Mouse (Mus musculus) lung, postnatal 4 days (tissue): ENCODE results near the gene Lhx4.

Source experiments
- DNase-seq, 2 experiments: peaks; one replicate each; pipeline ENCODE4 v3.0.0; 2021

Gene Lhx4

GRCm38 (mm10) chr1:155700886-155701285, 50.6 kb downstream of the Lhx4 start:
- DNase-seq: no peak

GRCm38 (mm10) chr1:155698373-155699159, 52.9 kb downstream of the Lhx4 start:
- no peak for DNase-seq

- DNase-seq: peak; percentile 32 to 55
Measured at GRCm38 (mm10) chr1:155693443-155693842, 58.0 kb downstream of the Lhx4 start.

- DNase-seq: no peak
Measured at GRCm38 (mm10) chr1:155693026-155693425, 58.5 kb downstream of the Lhx4 start.

GRCm38 (mm10) chr1:155692230-155692629, 59.3 kb downstream of the Lhx4 start:
- no peak for DNase-seq

- no peak for DNase-seq
Measured at GRCm38 (mm10) chr1:155689558-155689957, 61.9 kb downstream of the Lhx4 start.

- DNase-seq: no peak
Measured at GRCm38 (mm10) chr1:155689141-155689540, 62.3 kb downstream of the Lhx4 start.

- DNase-seq: peak in 1 of 2 experiments; percentile 47
Measured at GRCm38 (mm10) chr1:155686816-155687215, 64.7 kb downstream of the Lhx4 start.

- DNase-seq: no peak
Measured at GRCm38 (mm10) chr1:155681116-155681799, 70.2 kb downstream of the Lhx4 start.

- DNase-seq: no peak
Measured at GRCm38 (mm10) chr1:155675570-155675969, 75.9 kb downstream of the Lhx4 start.

GRCm38 (mm10) chr1:155663994-155664393, 87.5 kb downstream of the Lhx4 start:
- DNase-seq: no peak

- DNase-seq: no peak
Measured at GRCm38 (mm10) chr1:155656321-155656720, 95.2 kb downstream of the Lhx4 start.

- DNase-seq: no peak
Measured at GRCm38 (mm10) chr1:155654961-155655360, 96.5 kb downstream of the Lhx4 start.

GRCm38 (mm10) chr1:155650121-155650846, 101.2 kb downstream of the Lhx4 start:
- DNase-seq: peak; percentile 8 to 35
